Mouse (Mus musculus) c-Kit-negative CD71-positive TER-119-positive erythroid progenitor cells, embryonic 14.5 days (primary cell): ENCODE data around the gene Kctd8.
"Not testable (repeated sequence)": the region's sequence is repeated elsewhere in the genome, so short reads cannot be mapped to it uniquely, and the experiment has no call there.

ENCODE experiments used
- DNase-seq: peaks from one replicate; pipeline ENCODE4 v3.0.0-alpha.2; 2013; ENCODE audit warnings: low read depth, low spot score

The Kctd8 gene

DNA sequence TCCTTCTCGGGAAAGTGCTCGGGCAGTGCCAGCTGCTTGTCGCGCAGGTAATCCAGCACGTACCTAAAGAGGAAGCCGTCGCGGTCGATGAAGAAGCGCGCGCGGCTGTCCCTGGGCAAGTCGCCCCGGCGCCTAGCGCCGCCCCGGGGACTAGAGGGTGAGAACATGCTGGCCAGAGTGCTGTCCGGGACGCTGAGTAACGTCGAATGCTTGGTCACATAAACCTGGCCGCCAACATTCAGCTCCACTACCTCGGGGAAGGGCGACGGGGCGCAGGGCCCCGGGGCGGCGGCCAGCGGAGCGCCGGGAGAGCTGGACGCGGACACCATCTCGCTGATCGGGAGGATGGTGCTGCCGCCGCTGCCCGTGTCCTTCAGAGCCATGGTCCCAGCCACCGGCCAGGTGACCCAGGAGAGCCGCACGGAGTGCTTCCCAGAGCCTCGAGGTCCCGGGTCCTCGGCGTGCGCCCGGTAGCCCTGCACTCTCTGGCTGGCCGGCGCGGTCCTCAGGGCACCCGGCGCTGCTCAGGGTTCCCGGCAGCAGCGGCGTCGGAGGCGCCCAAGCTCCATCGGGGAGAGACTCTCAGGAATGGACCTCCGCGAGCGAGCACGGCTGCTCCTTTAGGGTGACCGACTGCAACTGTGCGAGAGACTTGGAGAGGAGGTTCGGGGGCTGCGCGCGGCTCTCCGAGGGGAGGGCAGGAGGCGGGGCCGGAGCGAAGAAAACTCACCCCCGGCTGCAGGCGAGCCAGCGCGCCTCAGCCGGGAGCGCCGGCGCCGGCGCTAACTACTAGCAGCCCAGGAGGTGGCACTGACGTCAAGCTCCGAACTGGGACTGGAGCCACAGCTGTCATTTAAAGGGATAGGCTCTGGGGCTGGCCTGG is at the start of gene Kctd8:
Kctd8 (minus strand) TSS at position 761 of the 883 bp plus-strand sequence.
- DNase-seq: no peak

GRCm38 (mm10) chr5:69379072-69379471 is 37.6 kb upstream of the Kctd8 start:
- DNase-seq: no peak

GRCm38 (mm10) chr5:69350596-69350995 is 9.1 kb upstream of the Kctd8 start:
- DNase-seq: no peak

- DNase-seq: no peak
Measured at GRCm38 (mm10) chr5:69340102-69340918, 1.2 kb downstream of the Kctd8 start.

GRCm38 (mm10) chr5:69339623-69339970 is 1.9 kb downstream of the Kctd8 start:
- DNase-seq: no peak

DNA sequence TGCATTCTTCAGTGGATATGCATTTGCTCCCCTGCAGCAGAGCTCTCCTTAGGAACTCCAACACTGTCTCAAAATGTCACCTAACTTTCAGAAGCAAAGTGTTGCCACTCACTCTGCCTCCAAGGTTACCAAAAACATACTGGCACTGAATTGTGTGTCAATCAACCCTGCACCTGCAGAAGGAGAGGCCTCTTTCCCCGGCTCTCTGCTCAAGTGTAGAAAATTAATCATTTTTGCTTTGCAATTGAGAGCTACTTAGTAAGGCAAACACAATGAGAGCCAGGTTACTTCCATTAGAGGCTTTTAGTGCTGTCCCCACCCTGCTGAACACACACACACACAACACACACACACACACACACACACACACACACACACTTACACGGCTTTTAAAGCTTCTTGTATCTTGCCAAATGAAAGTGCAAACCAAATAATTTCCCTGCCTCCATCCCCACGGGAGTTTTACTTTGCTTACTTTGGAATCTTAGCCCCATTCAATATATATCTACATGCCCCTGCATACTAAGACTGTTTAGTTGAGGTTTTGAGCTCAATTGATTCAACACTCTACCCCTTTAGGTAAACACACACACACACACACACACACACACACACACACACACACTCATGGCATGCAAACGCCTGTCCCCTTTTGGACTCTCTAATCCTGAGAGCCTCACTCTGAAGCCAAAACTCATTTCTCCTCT is 2.4 kb downstream of the Kctd8 start:
- no peak for DNase-seq

DNA sequence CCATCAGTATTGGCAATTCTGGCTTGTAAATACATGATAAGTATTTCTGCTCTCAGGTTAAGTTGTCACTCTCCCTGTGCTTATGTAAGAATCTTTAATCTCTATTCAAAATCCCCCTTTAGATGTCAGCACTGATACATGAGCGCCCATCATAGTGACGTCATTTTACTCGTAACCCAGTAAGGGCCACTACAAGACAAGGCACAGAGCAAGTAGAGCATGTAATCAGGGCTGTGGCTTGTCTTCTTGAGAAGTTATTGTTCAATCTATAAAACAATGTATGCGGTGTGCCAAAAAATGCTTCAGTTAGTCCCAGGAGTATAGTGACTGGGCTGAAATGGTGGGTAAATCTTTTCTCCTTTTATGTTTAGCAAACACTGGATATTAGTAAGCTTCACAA is 13.9 kb downstream of the Kctd8 start:
- DNase-seq: no peak

DNA sequence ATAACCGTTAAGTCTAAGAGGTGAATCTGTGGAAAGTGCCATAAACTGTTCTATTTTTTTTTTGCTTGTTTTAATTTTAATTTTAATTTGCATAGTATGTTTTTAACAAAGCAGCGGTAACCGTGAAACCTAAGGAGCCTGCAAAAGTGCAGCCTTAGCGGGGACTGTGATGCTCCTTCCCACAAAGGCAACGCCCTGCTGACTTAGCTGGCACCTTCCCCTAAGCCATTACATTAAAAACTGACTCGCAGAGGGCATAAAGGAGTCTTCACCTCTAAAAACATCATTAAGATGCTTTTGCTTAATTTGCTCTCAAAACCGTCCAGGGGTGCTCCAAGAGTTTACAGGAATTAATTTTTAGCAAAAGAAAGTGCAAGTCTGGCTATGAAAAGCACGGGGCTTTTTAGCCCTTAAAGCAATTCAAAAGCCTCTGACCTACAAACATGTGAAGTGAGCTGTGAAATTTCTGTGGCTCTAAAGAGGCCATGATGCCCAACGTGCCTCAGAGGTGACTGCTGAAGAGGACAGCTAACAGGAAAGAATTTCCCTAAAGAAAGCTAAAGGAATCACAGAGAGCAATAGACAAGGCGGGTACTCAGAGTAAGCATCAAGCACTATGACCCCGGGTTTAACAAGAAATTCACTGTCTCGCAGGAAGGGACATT is 16.8 kb downstream of the Kctd8 start:
- no peak for DNase-seq

GRCm38 (mm10) chr5:69312611-69313010 is 28.9 kb downstream of the Kctd8 start:
- DNase-seq: no peak

GRCm38 (mm10) chr5:69301665-69302064 is 39.8 kb downstream of the Kctd8 start:
- DNase-seq: no peak

GRCm38 (mm10) chr5:69292353-69292752 is 49.1 kb downstream of the Kctd8 start:
- DNase-seq: no peak

- DNase-seq: no peak
Measured at GRCm38 (mm10) chr5:69284359-69284758, 57.1 kb downstream of the Kctd8 start.

GRCm38 (mm10) chr5:69252366-69252765 is 89.1 kb downstream of the Kctd8 start:
- DNase-seq: no peak

GRCm38 (mm10) chr5:69241931-69242330 is 99.5 kb downstream of the Kctd8 start:
- DNase-seq: no peak

- DNase-seq: no peak
Measured at GRCm38 (mm10) chr5:69233560-69233959, 107.9 kb downstream of the Kctd8 start.

DNA sequence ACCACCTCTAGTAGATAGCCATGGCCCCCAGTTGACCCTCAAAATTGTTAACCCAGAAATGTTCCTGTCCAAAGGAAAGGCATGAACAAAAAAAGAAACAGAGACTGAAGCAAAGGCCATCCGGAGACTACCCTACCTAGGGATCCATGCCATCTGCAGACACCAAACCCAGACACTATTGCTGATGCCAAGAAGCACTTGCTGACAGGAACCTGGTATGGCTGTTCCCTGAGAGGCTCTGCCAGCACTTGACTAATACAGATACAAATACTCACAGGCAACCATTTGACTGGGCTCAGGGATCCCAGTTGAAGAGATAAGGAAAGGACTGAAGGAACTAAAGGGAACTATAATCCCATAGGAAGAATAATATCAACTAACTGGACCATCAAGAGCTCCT is 109.8 kb downstream of the Kctd8 start:
- DNase-seq: not testable (repeated sequence)

DNA sequence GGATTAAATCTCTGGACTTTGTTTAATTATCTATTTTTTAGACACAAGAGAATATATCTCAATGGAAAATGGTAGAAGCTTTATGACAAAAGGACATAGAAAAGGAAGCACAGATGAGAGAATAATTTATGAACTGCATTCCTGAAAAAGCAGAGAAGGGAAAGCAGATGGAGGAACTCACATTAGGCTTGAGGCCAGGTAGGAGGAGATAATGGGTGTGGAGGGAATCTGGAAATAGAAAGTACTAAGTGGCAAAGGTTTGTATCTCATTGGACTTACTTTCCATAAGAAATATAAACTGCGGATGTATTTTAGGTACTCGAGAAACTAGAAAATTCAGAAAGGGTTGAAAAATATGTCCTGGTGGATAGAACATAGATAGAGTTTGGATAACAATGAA is 114.3 kb downstream of the Kctd8 start:
- no peak for DNase-seq

DNA sequence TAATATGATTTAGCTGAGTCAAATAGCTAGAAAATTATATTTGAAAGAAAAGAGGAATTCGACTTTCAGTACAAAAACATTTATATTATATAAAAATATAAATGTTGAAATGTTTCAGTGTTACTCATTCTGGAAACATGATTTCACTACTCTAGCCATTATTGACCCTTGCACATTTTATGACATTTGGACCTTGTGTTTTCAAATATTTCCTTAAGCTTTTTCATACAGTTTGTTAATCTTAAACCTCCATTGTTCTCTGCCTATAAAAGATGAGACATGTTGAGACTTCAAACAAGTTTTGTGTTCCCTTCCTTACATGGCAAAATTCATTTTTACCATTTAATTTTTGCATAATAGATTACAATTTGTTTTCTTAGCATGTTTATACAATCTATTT is 118.9 kb downstream of the Kctd8 start:
- DNase-seq: no peak

DNA sequence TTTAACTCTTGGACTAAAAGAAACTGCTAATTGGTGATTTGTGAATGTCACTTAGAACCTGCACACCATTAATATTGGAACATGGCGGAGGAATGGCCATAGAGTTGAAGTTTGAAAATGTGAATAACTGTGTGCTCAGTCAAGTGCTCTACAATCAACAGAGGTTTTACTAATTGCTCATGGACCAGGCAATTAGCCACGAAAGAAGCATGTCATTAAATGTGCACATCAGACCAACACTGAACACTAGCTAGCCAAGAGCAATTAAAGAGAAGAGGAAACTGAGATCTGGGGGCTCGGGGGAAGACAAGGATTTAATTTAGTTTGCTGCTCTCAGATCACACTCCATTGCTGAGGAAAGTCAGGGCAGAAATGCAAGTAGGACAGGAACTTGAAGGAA is 126.3 kb downstream of the Kctd8 start:
- DNase-seq: no peak

GRCm38 (mm10) chr5:69209401-69209800 is 132.1 kb downstream of the Kctd8 start:
- DNase-seq: no peak

DNA sequence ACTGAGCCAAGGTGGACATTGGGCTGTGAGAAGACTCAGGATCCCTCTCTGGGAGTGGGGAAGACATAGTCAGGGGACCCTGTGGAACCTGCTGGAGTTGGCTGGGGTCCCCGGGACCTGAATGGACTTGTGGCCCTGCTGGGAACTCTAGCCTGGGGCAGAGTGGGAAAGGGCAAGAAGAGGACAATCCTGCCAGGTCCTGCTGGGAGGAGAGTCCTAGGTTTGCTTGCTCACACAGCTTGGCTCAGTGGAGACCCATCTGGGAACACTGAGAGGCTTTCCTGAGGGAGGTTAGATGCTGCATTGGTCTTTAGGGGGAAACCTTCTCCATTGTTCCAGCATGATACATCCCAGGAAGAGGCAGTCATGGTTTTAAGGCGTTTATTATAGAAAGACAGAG is 133.8 kb downstream of the Kctd8 start:
- DNase-seq: no peak
